Mouse (Mus musculus) small intestine, adult 2 months (tissue): Measurements from ENCODE around the gene Nenf.

ENCODE experiments used
- CTCF ChIP-seq: fragments of 200-500 bp; IDR thresholded peaks from 2 replicates; pipeline ENCODE4 v1.5.1; 2012; ENCODE audit warnings: low read depth, mild to moderate bottlenecking, control low read depth, inconsistent platforms, low read length, moderate library complexity, mixed read lengths; ENCODE audit not compliant: insufficient replicate concordance, insufficient read length; ENCODE audit errors: extremely low read depth
- POLR2A ChIP-seq: fragments of 200-500 bp; IDR thresholded peaks from 2 replicates; pipeline ENCODE4 v1.6.1; 2012; ENCODE audit warnings: low read depth, mild to moderate bottlenecking, control low read depth, inconsistent platforms, low read length, moderate library complexity

DNA sequence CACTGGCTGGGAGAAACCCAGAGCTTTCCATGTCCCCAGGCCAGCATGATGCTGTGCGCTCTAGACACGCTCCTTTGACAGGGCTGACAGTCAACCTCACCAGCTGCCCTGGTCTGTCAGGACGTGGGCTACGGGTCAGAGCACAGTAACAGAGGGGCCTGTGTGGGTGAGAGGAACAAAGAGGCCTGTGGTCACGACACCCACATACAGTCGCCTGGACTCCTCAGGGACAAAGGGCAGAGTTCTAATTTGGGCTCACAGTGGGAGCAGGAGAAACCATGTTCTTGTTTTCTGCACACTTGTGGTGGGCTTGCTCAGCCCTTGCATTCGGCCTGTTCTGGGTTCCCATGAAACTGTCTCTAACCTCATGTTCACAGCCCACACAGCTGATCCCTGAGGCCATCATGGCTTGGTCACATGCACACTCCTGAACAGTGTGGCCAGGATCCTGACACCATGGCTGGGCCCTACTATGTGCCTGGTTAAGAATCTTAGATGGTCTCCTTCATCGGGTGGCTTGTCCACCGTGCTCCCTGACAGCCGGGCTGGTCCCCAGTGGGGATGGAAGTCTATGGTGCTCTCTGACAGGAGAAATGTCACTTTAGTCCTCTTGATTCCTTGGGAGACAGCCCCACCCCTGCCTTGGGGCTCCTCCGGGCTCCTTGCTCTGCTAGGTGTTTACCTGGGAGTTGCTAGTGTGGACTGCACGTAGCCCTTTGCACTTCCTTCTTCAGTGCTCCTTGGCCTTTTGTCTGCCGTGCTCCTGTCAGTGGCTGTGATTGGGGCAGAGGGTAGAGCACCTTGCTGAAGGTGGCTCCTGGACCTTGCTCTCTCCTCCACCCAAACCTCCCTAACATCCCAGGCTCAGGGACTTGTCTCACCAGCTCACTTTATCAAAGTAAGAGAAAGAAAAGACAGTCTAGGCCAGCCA lies 34.6 kb downstream of the Nenf start:
- TF ChIP-seq POLR2A: peak; percentile 16; the same call in 1 of the 2 replicates
- TF ChIP-seq CTCF: no peak
